Mouse (Mus musculus): ENCODE results near the gene Vps16. TPM values are rescaled to one million over a fixed set of nuclear protein-coding genes. Genes with fewer than 3 reads are reported as not detected.

Vps16 gene
- total and polyA plus RNA-seq, 3 experiments, result 90.0 to 114 TPM; not detected in 1

- Histone ChIP-seq H3K36me3 (ENCODE audit: control insufficient read depth in 1 of 2, insufficient read depth in 2 of 2, low read length in 2 of 2) (peaks cover 0 to 12% of the 10 kb centered on the region in 2 experiments; a peak in 3 of 4 replicates), H3K27ac (ENCODE audit: control insufficient read depth, low read depth, low read length) (no peak overlapping the region), H3K27me3 (ENCODE audit: control insufficient read depth in 1 of 2, insufficient read depth in 2 of 2, low read length in 2 of 2) (no peaks in the 10 kb centered on the region), H3K9ac (ENCODE audit: control insufficient read depth, low read depth, low read length, poor library complexity, severe bottlenecking) (no peak overlapping the region), H3K4me3 (ENCODE audit: control insufficient read depth in 1 of 2, insufficient read depth in 1 of 2, low read depth in 2 of 2, low read length in 2 of 2) (no peak overlapping the region), H3K79me2 (ENCODE audit: control insufficient read depth, insufficient read depth, low read length, poor library complexity) (peaks cover 27% of the 10 kb centered on the region), H3K9me3 (replicated peaks; ENCODE audit: insufficient read depth, low read length) (no peaks in the 10 kb centered on the region), H3K4me1 (ENCODE audit: control insufficient read depth in 1 of 2, insufficient read depth in 2 of 2, low read length in 2 of 2) (peaks cover 5 to 10% of the 10 kb centered on the region in 2 experiments)
- no peak for TF ChIP-seq MAFK (IDR thresholded peaks at IDR 0.05; ENCODE audit: borderline replicate concordance, low read depth, low read length)
- TF ChIP-seq TCF12 (IDR thresholded peaks at IDR 0.05; ENCODE audit: low read depth, low read length), result no peak
- TF ChIP-seq ELF1 (IDR thresholded peaks at IDR 0.05; ENCODE audit: low read depth, low read length), result no peak
- TF ChIP-seq CTCF (IDR thresholded peaks at IDR 0.05 in 2 of 3, conservative IDR thresholded peaks at IDR 0.05 in 1 of 3; ENCODE audit: control insufficient read depth in 1 of 3, insufficient read depth in 1 of 3, low read depth in 2 of 3, low read length in 3 of 3, poor library complexity in 1 of 3, severe bottlenecking in 1 of 3), result no peak
- TF ChIP-seq CHD2 (IDR thresholded peaks at IDR 0.05; ENCODE audit: low read length), result no peak
- TF ChIP-seq EP300 (IDR thresholded peaks at IDR 0.05; ENCODE audit: low read depth in 1 of 2, low read length in 2 of 2), result no peak
- TF ChIP-seq SMC3 (IDR thresholded peaks at IDR 0.05; ENCODE audit: low read depth, low read length), result no peak
- no peak for TF ChIP-seq ZKSCAN1 (IDR thresholded peaks at IDR 0.05; ENCODE audit: low read depth, low read length)
- no peak for TF ChIP-seq RAD21 (IDR thresholded peaks at IDR 0.05; ENCODE audit: low read depth, low read length)
- TF ChIP-seq TAL1 (IDR thresholded peaks at IDR 0.05; ENCODE audit: low read length), result no peak
- TF ChIP-seq POLR2A (IDR thresholded peaks at IDR 0.05; ENCODE audit: control insufficient read depth in 1 of 2, insufficient read depth in 1 of 2, low read depth in 1 of 2, low read length in 2 of 2, poor library complexity in 1 of 2), result no peak
- TF ChIP-seq KAT2A (conservative IDR thresholded peaks at IDR 0.05; ENCODE audit: low read depth, low read length), result no peak
- no peak for TF ChIP-seq ZMIZ1 (IDR thresholded peaks at IDR 0.05; ENCODE audit: low read depth, low read length)
- no peak for TF ChIP-seq MXI1 (IDR thresholded peaks at IDR 0.05; ENCODE audit: low read depth, low read length)
- TF ChIP-seq E2F4 (IDR thresholded peaks at IDR 0.05; ENCODE audit: borderline replicate concordance, low read depth, low read length), result no peak
- no peak for TF ChIP-seq JUND (IDR thresholded peaks at IDR 0.05; ENCODE audit: low read depth, low read length)
- TF ChIP-seq GABPA (IDR thresholded peaks at IDR 0.05; ENCODE audit: low read depth, low read length), result no peak
- no peak for TF ChIP-seq GATA1 (IDR thresholded peaks at IDR 0.05; ENCODE audit: low read depth, low read length)
- DNase-seq (ENCODE audit: low read depth, low spot score), result no peak
Observed at GRCm38 (mm10) chr2:130459576-130459975, 35.4 kb downstream of the Vps16 start.

GRCm38 (mm10) chr2:130461287-130462071, 37.3 kb downstream of the Vps16 start:
- Histone ChIP-seq H3K4me1 (ENCODE audit: control insufficient read depth in 1 of 2, insufficient read depth in 2 of 2, low read length in 2 of 2) (peaks cover 13% of the 10 kb centered on the region in 2 experiments), H3K36me3 (ENCODE audit: control insufficient read depth in 1 of 2, insufficient read depth in 2 of 2, low read length in 2 of 2) (peaks cover 0 to 21% of the 10 kb centered on the region in 2 experiments; a peak in 3 of 4 replicates), H3K79me2 (ENCODE audit: control insufficient read depth, insufficient read depth, low read length, poor library complexity) (peaks cover 18% of the 10 kb centered on the region), H3K9ac (ENCODE audit: control insufficient read depth, low read depth, low read length, poor library complexity, severe bottlenecking) (no peak overlapping the region), H3K27me3 (ENCODE audit: control insufficient read depth in 1 of 2, insufficient read depth in 2 of 2, low read length in 2 of 2) (no peaks in the 10 kb centered on the region), H3K27ac (ENCODE audit: control insufficient read depth, low read depth, low read length) (no peak overlapping the region), H3K9me3 (replicated peaks; ENCODE audit: insufficient read depth, low read length) (no peaks in the 10 kb centered on the region), H3K4me3 (ENCODE audit: control insufficient read depth in 1 of 2, insufficient read depth in 1 of 2, low read depth in 2 of 2, low read length in 2 of 2) (no peak overlapping the region)
- TF ChIP-seq NELFE (IDR thresholded peaks at IDR 0.05; ENCODE audit: low read depth, low read length) (no peak), MAFK (IDR thresholded peaks at IDR 0.05; ENCODE audit: borderline replicate concordance, low read depth, low read length) (no peak), EP300 (IDR thresholded peaks at IDR 0.05; ENCODE audit: low read depth in 1 of 2, low read length in 2 of 2) (no peak), JUND (IDR thresholded peaks at IDR 0.05; ENCODE audit: low read depth, low read length) (no peak)
- DNase-seq (ENCODE audit: low read depth, low spot score), result no peak

Data from MEL (cell line).